Mouse (Mus musculus): ENCODE data around the gene Pla2r1.

Pla2r1 gene

GRCm38 (mm10) chr2:60552902-60553682 lies at the start of gene Pla2r1:
Gene Pla2r1, minus strand, starts transcription at chr2:60553308.
- DNase-seq (ENCODE audit: low spot score) = peak; percentile 78

GRCm38 (mm10) chr2:60601326-60601725 lies 48.2 kb upstream of the Pla2r1 start:
- DNase-seq (ENCODE audit: low spot score) = no peak

DNA sequence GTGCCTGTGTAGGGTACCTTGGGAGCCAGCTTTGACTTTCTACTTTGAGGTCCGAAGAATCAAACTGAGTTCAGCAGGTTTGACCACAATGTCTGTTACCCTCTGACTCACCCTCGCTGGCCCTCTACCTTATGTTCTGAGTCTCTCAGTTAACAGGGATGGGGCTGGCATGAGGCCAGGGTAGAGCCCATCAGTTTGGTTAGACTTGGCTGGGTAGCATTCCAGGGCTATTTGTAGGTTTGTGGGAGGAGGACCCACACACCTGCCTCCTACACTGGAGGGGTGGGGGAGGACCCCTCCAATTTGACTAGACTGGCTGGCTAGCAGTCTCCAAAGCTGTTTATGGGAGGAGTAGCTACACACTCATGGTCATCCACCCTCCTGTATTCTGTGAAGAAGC lies 47.8 kb upstream of the Pla2r1 start:
- peak; percentile 50 for DNase-seq (ENCODE audit: low spot score)

DNA sequence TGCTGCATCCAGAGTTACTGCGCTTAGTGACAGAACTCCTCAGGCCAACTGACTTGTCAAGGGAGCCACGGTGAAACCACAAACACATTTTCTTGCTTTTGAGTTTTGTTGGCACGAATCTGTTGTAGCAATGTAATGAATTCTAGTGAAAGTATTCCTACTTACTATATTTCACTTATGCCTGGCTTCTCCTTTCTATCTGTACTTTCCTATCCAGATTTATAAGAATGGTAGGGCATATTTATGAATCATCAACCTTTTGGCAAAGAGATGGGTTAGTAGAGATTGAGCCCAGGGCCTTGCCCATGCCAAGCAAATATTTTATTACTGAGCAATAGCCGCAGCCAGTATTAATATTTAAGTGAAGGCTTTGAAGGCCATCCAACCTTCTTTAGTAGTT lies 30.3 kb upstream of the Pla2r1 start:
- no peak for DNase-seq (ENCODE audit: low spot score)

DNA sequence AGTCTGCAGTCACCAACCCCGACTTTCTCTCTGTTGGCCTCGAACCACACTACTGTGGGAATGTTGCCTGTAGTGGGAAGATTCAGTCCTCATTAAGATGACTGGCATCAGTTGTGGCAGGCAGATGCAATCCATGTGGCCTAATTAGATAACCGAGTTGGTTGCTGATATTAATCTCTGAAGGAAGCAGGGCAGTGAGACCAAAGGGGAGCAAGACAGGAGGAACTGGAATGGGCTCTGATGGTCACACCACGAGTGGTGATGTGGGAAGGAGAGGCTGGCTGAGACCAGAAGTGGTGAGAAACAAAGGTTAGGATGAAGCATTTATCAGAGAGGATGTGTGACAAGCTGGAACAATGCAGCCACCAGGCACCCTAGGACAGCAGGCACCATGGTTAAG lies 1.5 kb upstream of the Pla2r1 start:
- DNase-seq (ENCODE audit: low spot score) = no peak

DNA sequence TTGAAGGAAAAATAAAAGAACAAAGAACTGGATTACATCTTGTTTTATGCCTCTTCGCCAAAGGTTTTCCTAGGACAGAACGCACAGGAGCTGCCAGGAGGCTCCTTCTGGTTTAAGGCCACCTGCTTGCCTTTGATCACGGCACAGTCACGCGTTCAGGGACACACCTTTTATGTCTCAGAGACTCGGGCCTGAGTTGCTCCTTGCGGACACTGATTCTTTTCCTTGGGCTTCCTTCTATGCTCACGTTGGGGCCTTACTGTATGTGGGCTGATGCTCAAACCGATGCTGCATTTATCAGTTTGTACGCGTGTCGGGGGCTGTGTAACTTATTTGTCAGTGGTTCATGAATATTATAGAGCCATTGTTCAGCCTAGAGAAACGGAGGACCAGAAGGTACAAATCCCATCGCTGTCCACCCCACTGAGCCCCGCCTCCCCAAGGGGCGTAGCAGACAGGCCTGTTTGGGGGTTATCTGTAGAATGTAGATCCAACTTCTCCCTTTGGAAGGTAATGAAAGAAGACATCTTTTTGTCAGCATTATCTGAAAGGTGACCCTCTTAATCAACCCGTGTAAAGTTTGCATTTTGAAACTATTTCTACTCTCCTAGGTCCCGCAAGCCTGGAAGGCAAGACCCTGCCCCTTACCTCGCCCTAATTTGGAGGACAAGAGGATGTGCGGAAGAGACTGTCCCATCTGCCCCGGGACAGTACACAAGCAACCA lies 769 bp downstream of the Pla2r1 start:
- no peak for DNase-seq (ENCODE audit: low spot score)

GRCm38 (mm10) chr2:60551673-60552072 lies 1.4 kb downstream of the Pla2r1 start:
- no peak for DNase-seq (ENCODE audit: low spot score)

DNA sequence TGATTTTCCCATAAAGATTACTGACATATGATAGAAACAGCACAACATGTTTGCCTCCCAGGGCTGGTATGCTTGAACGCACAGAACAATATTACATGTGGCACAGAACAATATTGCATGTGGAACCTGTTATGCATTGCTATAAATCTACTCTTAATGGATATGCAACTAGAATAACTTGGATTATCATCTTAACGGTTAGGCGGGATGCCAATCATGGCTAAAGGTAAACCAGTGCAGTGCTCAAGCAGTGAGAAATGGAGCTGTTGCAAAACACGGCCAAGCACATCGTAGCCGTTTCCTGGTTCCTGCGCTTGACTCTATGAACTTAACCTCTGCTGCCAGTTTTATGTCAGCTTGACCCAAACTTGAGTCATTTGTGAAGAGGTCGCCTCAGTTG lies 2.6 kb downstream of the Pla2r1 start:
- DNase-seq (ENCODE audit: low spot score) = no peak

- DNase-seq (ENCODE audit: low spot score) = no peak
These were observed 3.3 kb downstream of the Pla2r1 start for GRCm38 (mm10) chr2:60549851-60550250.

GRCm38 (mm10) chr2:60546082-60546481 lies 7.0 kb downstream of the Pla2r1 start:
- DNase-seq (ENCODE audit: low spot score) = no peak

GRCm38 (mm10) chr2:60544006-60544405 lies 9.1 kb downstream of the Pla2r1 start:
- DNase-seq (ENCODE audit: low spot score) = no peak

DNA sequence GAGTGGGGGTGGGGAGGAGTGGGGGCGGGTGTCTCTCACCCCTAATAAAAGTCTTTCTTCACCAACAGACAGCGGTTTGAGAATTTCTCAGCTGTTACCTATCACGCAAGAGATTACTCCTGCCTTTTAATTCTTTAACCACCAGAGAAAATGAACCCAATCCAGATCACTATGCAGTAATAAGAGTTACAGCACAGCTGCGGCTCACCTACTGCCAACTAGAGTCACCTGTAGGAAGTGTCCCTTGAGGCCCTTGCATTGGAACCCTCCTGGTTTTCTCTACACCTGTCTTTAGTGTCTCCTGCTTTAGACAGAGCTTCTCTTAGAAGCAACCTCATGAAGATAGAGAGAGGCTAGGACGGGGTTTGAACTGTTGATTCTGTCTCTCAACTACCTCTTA lies 11.4 kb downstream of the Pla2r1 start:
- DNase-seq (ENCODE audit: low spot score) = no peak

DNA sequence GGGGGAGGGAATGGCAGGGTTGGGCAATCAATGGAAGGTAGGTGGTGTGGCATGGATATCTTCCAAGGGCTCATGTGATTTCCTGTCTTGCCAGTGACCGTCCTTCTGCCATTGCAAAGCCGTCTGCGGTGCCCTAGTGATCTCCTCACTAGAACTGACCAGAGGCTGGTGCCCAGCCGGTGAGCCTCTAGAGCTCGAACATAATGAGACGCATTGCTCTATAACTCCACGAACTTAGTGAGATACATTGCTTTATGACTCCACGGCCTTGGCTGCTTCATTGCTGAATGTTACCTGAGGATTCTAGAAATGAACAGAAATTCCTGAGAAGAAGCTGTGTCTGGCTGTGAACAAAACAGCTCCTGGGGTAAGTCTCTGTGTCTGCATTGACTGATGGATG lies 12.8 kb downstream of the Pla2r1 start:
- no peak for DNase-seq (ENCODE audit: low spot score)

- DNase-seq (ENCODE audit: low spot score) = no peak
These were observed 14.4 kb downstream of the Pla2r1 start for GRCm38 (mm10) chr2:60538710-60539109.

DNA sequence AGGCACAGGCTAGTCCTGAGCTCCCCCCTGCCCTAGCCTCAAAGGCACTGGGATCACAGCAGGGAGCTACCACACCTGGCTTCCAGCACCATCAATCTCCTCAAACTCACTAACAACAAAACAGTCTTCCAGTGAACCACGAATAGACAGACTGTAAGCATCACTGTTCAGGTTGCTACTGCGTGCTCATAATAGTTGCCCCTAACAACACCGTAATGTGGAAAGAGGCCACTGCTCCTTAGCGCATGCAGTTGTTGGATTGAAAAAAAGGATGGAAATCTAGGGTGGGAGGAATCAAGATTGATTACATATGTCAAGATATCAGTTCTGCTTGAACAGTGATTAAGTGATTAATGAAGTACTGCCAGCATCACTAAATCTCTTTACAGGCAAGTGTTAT lies 14.8 kb downstream of the Pla2r1 start:
- DNase-seq (ENCODE audit: low spot score) = no peak

- no peak for DNase-seq (ENCODE audit: low spot score)
These were observed 18.4 kb downstream of the Pla2r1 start for GRCm38 (mm10) chr2:60534755-60535154.

DNA sequence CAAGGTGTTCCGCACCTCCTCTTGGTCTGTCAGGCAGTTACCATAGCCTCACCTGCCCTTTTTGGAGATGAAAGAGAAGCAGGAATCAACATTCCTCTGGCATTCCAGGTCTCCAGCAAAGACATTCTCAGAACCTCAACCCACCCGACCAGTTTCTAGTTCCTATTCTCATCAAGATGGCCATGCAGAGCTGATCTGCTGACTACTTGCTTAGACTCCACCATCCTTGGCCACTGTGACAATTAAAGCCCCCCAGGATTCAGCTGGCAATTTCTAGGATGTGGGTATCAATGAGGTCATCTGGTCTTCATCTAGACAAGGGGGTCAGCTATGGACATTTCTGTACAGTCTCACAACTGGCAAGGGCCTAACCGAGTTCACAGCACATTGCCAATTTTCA lies 20.1 kb downstream of the Pla2r1 start:
- no peak for DNase-seq (ENCODE audit: low spot score)

- DNase-seq (ENCODE audit: low spot score) = no peak
These were observed 20.6 kb downstream of the Pla2r1 start for GRCm38 (mm10) chr2:60532495-60532894.

DNA sequence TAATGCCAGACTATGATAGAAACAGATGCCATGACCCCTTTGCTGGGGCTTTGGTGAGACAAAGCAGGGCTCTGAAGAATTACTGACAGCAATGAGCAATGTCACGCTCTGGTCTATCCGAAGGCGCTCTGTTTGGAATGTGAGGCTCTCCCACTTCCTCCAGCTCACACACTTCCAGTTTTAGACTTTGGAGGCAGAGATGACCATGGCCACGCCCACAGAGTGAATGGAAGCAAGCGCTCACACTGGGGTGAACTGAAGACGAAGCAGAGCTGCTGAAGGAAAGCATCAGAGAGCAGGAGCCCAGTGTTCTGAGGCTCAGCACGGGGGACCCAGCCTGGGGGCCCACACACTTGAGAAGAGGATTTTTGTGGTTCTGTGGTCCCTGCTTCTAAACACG lies 37.3 kb downstream of the Pla2r1 start:
- DNase-seq (ENCODE audit: low spot score) = no peak

- peak; percentile 47 for DNase-seq (ENCODE audit: low spot score)
These were observed 38.2 kb downstream of the Pla2r1 start for GRCm38 (mm10) chr2:60514863-60515262.

DNA sequence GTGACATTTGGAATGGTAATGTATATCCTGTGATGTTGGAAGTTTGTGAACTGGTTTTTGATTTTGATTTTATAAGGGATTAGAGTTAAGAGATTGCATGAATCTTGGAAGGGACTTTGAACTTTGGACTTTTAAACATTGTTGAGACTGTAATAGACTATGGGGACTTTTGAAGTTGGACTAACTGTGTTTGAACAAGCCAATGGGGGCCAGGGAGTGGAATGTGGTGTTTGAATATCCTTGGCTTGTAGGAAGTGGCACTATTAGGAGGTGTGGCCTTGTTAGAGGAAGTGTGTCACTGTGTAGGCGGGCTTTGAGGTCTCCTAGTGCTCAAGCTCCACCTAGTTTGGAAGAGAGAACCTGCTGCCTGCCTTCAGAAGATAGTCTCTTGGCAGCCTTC lies 42.4 kb downstream of the Pla2r1 start:
- DNase-seq (ENCODE audit: low spot score) = no peak

- DNase-seq (ENCODE audit: low spot score) = no peak
These were observed 48.0 kb downstream of the Pla2r1 start for GRCm38 (mm10) chr2:60505145-60505544.

GRCm38 (mm10) chr2:60504718-60505117 lies 48.4 kb downstream of the Pla2r1 start:
- DNase-seq (ENCODE audit: low spot score) = no peak

- no peak for DNase-seq (ENCODE audit: low spot score)
These were observed 49.1 kb downstream of the Pla2r1 start for GRCm38 (mm10) chr2:60503991-60504390.
